Mouse (Mus musculus): ENCODE data around the gene Cd209a.
"Not testable (repeated sequence)": the region's sequence is repeated elsewhere in the genome, so short reads cannot be mapped to it uniquely, and the experiment has no call there.

Cd209a gene

DNA sequence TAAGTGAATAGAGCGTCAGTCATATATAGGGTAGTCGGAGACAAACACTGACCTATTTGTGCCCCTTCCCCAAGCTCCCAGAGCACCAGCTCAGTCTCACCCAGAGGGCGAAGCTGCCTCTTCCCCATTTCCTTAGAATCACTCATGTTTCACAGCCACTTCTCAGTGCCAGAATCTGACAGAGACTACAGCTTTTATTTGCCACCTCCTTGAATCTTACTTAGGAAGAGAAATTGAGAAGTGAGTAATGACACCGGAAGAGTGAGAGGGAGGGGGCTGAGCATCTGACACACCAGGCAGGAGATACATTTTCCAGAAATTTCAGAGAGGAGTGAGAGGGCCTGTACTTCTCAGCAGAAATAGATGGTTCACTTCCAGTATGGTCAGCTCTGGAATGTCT is at the start of gene Cd209a:
TSS of gene Cd209a (minus strand) at position 224 of the 400 bp plus-strand sequence.
- no peak for DNase-seq (ENCODE audit: low read depth)

DNA sequence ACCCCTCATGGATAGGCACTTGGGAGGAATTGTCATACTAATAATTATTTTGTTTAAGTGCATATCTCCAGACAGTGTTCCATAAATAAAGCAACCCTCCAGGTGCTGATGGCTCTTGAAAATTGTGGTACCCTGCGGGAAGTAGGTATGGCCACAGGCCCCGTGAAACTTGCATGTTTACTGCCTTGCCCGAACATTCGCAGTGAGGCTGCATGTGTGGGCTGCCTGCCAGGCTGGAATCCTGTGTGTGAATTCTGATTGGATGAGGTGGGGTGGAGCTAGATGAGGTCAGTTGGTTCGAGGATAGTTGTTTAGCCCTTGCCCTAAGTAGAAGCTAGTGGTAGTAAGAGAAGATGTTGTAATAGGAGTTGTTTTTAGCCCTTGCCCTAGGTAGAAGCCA is 19.9 kb upstream of the Cd209a start:
- DNase-seq (ENCODE audit: low read depth), result not testable (repeated sequence)

DNA sequence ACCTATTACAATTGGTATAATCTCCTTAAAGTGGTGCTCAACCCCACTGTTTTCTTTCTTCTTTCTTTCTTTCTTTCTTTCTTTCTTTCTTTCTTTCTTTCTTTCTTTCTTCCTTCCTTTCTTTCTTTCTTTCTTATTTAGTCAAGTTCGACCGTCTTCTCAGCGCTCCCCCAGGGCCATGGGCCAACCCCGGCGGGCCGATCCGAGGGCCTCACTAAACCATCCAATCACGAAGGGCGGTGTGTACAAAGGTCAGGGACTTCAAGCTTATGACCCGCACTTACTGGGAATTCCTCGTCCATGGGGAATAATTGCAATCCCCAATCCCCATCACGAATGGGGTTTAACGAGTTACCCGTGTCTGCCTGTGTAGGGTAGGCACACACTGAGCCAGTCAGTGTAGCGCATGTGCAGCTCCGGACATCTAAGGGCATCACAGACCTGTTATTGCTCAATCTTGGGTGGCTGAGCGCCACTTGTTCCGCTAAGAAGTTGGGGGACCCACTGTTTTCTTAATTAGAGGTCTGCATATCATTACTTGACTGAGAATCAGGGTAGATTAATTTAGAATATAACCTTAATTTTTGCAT is 5.6 kb upstream of the Cd209a start:
- peak; percentile 100 for DNase-seq (ENCODE audit: low read depth)

DNA sequence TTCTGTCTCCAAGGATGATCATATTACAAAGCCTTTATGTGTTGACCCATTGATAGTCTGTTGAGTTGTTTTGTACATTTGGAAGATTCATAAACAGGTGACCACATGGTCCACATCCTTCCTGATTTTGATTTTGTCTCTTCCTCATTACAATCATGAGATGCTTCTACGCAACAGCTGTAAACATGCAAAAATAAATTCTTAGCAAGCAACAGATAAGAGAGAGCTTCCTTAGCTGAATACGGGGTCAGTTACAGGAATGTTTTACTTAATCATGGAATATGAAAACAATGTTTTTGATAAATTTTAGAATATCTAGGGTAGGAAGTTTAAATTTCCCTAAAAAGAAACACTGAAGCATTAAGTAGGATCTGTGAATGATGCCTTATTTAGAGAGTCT is 11.8 kb downstream of the Cd209a start:
- no peak for DNase-seq (ENCODE audit: low read depth)

DNA sequence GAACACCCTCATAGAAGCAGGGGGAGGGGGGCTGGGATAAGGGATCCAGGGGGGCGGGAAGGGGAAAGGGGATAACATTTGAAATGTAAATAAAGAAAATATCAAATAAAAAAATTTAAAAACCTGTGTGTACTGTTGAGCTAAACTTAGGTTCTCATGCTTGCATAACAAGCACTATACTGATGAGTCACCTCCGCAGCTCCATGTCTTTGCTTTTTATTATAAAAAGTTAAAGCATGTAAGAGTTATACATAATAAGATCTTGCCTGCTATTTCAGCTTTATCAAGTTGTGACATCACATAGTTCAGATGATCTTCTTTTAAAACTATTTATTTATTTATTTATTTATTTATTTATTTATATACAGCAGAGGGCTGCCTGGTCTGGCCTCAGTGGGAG is 13.2 kb downstream of the Cd209a start:
- DNase-seq (ENCODE audit: low read depth), result no peak

DNA sequence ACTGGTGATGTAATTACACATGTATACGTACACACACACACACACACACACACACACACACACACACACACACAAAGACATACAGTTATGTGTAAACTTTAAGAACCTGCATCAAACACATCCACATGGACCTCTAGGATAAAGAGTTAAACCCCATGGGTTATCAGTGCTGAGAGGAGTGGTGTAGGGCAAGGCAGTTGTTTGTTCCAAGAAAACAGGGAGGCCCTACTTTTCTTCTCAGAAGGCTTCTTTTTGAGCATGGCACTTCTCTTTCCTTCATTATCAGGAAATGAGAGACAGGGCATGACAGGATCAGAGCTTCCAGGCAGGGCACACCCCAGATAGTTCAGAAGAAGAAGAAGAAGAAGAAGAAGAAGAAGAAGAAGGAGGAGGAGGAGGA is 14.7 kb downstream of the Cd209a start:
- DNase-seq (ENCODE audit: low read depth), result no peak

DNA sequence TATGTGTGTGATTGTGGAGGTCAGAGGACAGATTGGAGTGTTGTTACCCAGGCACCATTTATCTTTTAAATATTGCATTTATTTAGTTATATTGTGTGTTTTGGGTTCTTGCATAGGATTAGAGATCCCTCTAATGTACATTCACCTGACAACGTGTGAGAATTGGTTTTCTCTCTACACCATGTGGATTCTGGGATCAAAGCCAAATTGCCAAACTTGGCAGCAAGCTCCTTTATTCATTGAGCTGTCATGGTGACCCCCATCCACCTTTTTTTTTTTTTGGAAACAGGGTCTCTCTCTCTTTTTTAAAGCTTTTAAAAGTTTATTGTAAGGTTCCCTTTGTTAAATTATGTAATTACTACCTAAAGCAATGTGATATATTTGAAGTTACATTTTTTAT is 27.7 kb downstream of the Cd209a start:
- DNase-seq (ENCODE audit: low read depth), result no peak

DNA sequence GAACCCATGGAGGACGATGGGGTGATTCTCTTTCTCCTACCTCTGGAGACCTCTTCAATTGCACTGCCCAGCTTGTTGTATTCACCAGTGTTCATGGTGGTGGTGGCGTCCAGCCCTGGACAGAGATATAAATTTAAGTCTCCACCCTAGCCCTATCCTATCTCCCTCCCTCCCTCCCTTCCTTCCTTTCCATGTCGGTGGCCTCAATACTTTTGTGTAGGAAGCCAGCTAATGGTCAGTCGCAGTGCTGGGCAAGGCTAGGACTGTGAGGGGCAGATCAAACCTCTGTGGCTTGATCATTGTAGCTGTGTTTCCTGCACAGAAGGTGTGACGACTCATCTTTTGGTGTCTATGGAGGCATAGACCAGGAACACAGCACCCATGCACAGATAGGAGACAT is 28.2 kb downstream of the Cd209a start, which contains the start of gene Clec4g:
TSS of gene Clec4g (minus strand) at position 101 of the 400 bp plus-strand sequence.
- no peak for DNase-seq (ENCODE audit: low read depth)

DNA sequence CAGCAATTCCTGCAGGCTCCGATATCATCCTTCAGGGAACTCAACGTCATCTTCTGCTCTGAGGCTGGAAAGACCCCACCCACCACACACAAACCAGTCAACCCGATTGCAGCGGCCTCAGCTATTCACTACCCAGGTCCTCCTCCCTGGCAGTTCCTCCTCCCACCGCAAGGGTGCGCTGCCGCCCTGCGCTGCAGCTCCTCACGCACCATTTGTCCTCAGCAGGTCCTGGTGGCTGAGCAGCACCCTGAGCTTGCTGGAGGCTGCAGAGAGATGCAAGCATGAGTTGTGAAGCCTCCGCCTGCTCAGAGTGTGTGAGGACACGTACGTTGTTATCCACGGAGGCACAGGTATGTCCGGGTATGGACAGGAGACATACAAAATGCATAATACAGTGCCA is 30.2 kb downstream of the Cd209a start:
- DNase-seq (ENCODE audit: low read depth), result peak; percentile 53

DNA sequence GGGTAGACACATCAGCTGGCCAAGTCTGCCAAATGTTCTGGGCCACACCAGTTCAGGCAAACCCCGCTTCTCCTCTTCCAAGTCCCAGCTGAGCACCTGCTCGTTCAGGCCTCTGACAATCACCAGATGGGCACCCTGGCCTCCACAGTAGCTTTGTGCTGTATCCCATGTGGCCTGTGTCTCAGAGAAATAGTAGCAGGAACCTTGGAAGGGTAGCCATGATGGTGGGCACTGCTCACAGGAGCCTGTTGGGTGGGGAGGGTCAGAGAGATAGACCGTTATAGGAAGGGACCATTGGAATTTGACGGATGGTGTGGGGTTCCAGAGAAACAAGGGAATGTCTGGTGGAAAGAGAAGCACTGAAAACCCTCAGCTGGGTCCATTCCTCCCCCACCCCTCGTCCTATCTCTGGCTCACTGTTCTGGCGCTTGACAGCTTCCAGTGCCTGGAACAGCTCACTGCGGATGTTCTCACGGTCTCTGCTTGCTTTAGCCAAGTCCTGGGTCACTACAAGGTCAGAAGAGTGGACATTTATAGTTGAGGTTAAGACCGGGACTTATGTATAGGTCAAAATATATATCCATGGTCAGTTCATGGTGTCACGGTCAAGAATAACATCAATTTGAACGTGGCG is 31.3 kb downstream of the Cd209a start:
- no peak for DNase-seq (ENCODE audit: low read depth)

DNA sequence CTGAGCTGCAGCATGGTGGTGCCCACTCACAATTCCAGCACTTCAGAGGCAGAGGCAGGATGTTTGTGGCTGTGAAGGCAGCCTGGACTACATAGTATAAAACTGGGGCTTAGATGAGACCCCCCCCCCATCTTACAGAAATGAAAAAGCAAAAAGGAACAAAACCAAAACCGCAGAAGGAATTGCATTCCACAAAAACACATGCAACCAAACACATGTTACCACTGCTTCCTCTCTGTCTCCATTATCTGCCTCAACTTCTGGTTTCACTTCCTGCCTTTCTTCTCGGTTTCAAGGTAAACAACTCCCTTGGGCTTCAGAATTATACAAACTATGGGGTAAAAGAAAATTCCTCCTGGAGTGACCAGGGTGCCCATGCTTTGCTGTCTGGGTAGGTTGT is 37.1 kb downstream of the Cd209a start:
- DNase-seq (ENCODE audit: low read depth), result peak; percentile 50

DNA sequence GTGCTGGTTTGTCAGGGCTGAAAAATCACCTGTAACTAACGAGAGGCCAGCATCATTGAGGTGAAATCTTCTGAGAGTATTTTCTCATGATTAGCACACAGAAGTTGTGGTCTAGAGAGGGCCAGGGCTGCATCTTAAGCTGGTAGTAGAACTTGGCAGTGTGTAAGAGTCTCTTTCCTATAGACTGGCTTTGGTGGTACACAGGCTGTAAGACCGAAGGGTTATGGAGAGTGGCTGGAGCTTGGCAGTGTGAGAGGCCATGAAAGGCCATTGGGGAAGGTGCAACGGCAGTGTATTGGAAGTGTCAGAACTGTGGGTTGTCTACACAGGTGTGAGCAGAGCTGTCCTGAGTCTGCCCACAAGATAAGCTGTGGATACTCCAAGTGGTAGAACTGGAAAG is 38.5 kb downstream of the Cd209a start:
- no peak for DNase-seq (ENCODE audit: low read depth)

DNA sequence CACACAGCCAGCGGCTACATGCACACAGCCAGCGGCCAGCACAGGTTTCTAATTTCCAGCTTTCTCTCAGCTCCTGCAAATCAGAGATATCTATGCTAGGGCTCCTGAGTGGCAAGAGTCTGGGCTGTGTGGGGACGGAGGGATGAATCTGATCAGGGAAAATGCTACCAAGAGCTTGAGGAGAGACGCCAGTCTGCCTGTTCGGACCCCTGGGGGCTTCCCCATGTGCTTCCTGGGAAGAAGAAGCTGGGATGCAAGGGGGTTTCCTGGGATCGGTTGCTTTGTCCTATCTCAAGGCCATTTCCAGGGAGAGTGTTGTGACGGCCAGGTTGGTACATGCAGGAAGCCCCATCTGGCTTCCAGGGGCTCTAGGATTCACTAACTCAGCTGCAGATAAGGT is 41.2 kb downstream of the Cd209a start:
- no peak for DNase-seq (ENCODE audit: low read depth)

DNA sequence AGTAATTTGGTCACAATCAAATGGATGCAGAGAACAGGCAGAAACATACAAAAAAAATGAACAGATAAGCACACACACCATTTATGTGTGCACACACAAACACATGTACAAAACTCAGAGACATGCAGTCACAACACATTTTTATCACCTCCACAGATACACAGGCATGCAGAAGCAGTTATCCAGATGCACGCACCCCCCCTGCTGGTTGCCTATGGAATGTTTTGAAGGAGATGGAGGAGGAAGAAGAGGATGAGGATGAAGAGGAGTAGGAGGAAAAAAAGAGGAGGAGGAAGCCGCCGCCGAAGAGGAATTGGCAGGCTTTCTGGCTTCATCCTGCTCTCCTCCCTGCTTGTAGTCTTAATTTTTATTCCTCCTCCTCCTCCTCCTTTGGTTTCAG is 43.1 kb downstream of the Cd209a start:
- DNase-seq (ENCODE audit: low read depth), result peak; percentile 29

DNA sequence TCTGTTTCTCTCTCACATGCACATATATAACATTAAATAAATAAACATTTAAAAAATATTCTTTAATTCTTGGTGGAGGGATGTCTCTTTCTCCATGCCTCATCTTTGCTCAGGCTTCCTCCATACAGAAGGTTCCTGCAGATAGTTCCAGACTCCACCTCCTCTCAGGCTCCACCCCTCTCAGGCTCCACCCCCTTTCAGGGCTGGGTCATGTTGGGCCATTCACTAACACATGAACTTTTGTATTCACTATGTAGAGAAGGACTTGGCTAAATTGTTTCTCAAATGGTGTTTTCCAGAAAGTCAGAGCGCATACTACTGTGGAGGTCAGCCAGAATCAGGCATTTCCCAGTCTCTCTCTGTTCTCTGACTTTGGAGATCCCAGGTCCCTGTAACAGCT is 47.3 kb downstream of the Cd209a start:
- DNase-seq (ENCODE audit: low read depth), result no peak

DNA sequence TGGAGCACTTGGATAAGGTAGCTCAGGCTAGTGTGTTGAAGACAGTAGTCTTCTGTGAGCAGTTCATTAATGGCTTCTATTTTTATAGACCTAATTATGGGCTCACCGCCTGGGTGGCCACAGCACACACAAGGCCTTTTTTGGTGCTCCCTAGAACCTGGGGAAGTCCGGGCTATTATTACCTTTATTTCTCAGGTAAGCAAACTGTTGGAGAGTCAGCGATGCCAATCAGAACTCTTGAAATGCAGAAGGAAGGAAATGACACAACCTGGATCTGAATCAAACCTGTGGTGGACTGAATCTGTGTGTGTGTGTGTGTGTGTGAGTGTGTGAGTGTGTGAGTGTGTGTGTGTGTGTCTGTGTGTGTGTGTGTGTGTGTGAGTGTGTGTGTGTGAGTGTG is 54.7 kb downstream of the Cd209a start, which contains the start of gene Fcer2a:
TSS of gene Fcer2a (minus strand) at position 55 of the 400 bp plus-strand sequence.
- DNase-seq (ENCODE audit: low read depth), result no peak

All from c-Kit-positive CD71-negative TER-119-negative erythroid progenitor cells, embryonic 14.5 days (primary cell).